Mouse (Mus musculus): ENCODE results near the gene Dagla.
A peak's percentile ranks its signal among the peaks of the same experiment; 100 is the strongest.

The Dagla gene

GRCm38 (mm10) chr19:10280771-10281540 lies 23.7 kb downstream of the Dagla start:
- no peak for DNase-seq (ENCODE audit: low read depth in 2 of 2, low spot score in 2 of 2)

- DNase-seq (ENCODE audit: low read depth in 2 of 2, low spot score in 2 of 2) = no peak
Measured at GRCm38 (mm10) chr19:10279668-10280067, 25.0 kb downstream of the Dagla start.

DNA sequence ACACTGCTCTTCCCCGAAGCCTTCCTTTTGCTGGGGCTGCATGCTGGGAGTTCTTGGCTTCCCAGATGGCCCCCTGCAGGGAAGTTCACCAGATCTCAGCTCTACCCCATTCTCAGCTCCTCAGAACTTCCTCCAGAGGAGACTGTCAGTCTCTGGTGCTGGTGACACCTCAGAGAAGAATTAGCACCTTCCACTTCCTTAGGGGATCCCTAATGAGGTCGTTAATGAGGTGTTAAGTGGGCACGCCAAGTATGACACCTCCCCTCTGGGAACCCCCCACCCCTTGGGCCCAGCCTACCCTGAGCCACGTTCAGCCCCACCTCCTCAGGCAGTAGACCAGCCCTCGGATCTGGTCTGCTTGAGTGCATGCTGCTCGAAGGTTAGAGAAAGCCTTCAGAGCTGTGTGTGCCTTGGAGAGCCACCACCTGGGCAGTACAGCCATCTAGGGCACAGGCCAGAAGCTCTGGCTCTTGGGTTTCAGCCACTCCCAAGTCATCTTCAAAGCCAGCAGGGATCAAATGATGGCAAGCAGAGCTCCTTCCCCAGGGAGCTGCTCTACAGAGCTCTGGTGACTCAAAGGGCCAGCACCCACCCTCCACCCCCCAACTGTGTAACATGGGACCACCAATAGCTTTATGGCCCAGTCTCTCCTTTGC lies 25.9 kb downstream of the Dagla start:
- no peak for DNase-seq (ENCODE audit: low read depth in 2 of 2, low spot score in 2 of 2)

DNA sequence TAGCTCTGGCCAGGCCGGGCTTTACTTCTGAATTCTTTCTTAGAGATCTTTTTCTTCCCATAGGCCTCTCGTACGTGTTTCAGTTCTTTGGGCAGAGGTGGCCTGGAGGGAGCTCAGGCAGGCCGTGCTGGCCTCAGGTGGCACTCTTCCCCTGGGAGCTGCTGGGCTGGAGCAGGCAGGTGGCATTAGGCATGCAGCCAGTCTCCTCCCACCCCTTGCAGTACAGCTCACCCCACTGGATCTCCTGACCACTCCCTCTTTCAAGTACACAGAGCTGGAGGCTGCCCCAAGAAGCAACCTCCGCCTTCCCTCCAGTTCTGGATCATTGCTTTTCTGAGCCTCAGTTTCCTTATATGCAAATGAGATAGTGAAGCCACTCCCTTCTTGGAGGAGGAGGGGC lies 26.9 kb downstream of the Dagla start:
- no peak for DNase-seq (ENCODE audit: low read depth in 2 of 2, low spot score in 2 of 2)

DNA sequence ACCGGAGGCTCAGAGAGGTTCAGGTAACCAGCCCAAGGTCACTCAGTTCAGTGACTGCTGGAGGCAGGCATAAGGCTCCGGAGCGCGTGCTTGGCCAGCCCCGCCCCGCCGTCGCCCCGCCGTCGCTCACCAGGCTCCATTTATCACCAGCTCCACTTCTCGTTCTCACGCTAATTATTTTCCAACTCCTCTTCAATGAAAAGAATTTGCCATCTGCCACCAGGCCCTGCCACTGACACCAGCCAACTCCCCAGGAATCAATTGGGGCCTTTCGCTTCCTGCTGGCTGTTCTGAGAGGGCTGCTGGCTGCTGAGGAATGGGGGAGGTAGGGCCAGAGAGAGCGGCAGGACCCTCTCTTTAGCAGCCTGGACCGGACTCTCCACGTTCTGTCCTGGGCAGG lies 27.3 kb downstream of the Dagla start:
- no peak for DNase-seq (ENCODE audit: low read depth in 2 of 2, low spot score in 2 of 2)

GRCm38 (mm10) chr19:10276483-10277144 lies 28.1 kb downstream of the Dagla start:
- no peak for DNase-seq (ENCODE audit: low read depth in 2 of 2, low spot score in 2 of 2)

DNA sequence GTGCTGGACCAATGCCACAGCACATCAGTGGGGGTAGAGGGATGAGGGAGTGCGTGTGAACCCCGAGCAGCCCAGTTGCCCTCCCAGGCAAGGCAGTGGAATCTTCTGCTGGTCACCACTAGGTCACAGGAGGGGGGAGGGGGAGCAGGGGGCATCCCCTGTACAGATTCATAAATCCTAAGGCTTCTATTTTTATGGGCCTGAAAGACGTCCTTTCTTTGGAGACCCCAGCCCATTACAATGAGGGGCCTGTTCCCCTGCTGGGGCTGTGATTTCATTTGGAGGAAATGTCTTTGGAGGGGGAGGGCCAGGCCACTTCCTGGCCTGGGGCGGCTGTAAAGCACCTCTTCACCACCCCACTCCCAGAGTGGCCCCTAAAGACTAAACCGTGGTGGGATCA lies 30.6 kb downstream of the Dagla start:
- DNase-seq (ENCODE audit: low read depth in 2 of 2, low spot score in 2 of 2) = no peak

DNA sequence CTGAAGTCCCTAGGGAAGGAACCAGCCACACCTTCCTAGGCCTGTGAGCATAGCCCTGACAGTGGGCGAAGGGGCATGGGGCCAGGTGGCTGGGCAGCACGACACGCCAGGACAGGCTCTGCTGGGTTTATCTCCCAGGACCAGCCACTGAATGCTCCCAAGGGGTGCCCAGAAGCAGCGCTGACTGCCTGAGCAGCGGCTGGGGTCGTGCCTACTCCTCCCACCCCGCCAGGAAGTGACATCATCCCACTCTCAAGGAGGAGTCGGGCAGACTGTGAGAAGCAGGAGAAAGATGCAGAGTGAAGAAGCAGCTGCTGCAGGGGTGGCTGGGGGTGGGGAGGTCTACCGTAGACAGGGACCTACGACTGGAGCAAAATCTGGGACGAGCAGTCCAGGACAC lies 31.9 kb downstream of the Dagla start:
- no peak for DNase-seq (ENCODE audit: low read depth in 2 of 2, low spot score in 2 of 2)

- no peak for DNase-seq (ENCODE audit: low read depth in 2 of 2, low spot score in 2 of 2)
Measured at GRCm38 (mm10) chr19:10271592-10271991, 33.1 kb downstream of the Dagla start.

GRCm38 (mm10) chr19:10270356-10270755 lies 34.3 kb downstream of the Dagla start:
- no peak for DNase-seq (ENCODE audit: low read depth in 2 of 2, low spot score in 2 of 2)

DNA sequence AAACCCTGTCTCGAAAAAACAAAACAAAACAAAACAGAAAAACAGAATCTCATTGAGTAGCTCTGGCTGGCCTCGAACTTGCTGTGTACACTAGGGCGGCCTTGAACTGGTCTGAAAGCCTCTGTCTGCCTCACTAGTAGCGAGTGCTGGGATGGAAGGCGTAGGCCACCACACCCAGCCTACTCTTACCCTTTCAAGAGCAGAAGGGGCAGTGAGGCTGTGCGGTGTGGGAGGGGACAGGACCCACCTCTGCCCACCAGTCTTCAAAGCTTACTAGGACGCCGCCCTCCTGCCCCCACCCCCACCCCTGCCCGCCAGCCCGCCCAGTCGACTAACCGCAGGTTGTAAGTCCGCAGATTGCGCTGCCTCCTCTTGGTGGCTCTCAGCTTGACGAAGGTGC lies 35.8 kb downstream of the Dagla start:
- no peak for DNase-seq (ENCODE audit: low read depth in 2 of 2, low spot score in 2 of 2)

DNA sequence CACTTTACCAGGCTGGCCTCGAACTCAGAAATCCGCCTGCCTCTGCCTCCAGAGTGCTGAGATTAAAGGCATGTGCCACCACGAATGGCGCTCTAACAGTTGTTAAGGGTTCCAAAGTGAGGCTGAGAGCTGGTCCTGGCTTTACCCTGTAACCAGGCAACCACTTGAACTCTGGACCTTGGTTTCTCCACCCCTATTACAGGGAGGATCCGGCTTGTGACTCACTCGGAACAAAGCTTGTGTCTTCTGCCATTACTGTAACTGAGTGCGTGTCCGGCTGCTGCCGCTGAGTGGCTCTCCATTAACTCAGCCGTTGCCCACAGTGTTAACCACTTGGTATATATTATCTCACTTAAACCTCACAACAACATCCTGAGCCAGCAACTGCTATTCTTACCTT lies 36.7 kb downstream of the Dagla start:
- no peak for DNase-seq (ENCODE audit: low read depth in 2 of 2, low spot score in 2 of 2)

- no peak for DNase-seq (ENCODE audit: low read depth in 2 of 2, low spot score in 2 of 2)
Measured at GRCm38 (mm10) chr19:10267057-10267456, 37.6 kb downstream of the Dagla start.

DNA sequence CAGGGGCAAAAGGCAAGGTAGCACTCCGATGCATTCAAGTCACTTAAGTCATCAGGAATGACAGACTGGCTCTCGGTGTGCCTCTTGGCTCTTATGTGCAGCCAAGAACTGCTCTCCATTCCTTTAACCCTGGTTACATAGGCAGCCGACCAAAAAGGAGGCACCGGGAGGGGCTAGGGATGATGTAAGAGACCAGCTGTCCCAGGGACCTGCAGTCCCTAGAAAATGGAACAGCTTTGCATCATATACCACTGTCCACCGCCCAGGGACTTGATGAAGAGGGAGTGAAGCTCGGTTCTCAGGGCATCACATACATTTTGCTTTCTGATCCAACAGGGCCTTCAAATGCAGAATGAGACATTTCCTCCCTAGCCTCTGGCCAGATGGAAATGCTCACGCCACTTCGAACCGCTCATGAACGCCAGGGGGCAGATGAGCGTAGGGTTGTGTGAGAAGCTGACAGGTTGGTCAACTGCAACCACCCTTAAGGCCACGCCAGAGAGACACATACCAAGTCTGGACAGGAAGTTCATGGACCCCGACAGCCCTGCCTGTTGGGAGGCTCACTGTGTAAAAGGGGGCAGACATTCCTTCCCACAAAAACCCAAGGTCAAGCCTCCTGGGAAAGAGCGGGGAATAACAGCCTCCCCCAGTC lies 38.4 kb downstream of the Dagla start:
- no peak for DNase-seq (ENCODE audit: low read depth in 2 of 2, low spot score in 2 of 2)

- DNase-seq (ENCODE audit: low read depth in 2 of 2, low spot score in 2 of 2) = no peak
Measured at GRCm38 (mm10) chr19:10261369-10261768, 43.3 kb downstream of the Dagla start.

GRCm38 (mm10) chr19:10258279-10259011 lies 46.2 kb downstream of the Dagla start:
- peak; percentile 18 to 38 for DNase-seq (ENCODE audit: low read depth in 2 of 2, low spot score in 2 of 2)

- no peak for DNase-seq (ENCODE audit: low read depth in 2 of 2, low spot score in 2 of 2)
Measured at GRCm38 (mm10) chr19:10248128-10248527, 56.5 kb downstream of the Dagla start.

DNA sequence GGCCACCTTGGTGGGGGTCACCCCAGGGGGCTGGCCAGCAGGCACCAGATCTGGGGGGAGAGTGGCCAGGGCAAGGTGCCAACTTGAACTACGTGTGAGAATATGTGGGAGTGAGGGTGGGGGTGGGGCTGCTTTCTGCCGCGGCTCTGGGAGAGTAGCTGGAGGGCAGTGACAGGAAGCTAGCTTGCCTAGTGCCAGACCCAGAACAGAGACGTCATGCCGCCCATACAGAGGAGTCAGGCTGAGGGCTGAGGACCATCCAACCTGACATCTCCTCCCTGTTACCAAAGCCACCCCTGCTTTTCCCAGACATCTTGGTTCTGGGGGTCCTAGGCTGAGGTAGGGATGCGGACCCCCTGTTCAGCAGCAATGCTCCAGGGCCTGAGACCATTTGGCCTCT lies 57.5 kb downstream of the Dagla start:
- DNase-seq (ENCODE audit: low read depth in 2 of 2, low spot score in 2 of 2) = no peak

GRCm38 (mm10) chr19:10244183-10244582 lies 60.5 kb downstream of the Dagla start:
- DNase-seq (ENCODE audit: low read depth in 2 of 2, low spot score in 2 of 2) = no peak

DNA sequence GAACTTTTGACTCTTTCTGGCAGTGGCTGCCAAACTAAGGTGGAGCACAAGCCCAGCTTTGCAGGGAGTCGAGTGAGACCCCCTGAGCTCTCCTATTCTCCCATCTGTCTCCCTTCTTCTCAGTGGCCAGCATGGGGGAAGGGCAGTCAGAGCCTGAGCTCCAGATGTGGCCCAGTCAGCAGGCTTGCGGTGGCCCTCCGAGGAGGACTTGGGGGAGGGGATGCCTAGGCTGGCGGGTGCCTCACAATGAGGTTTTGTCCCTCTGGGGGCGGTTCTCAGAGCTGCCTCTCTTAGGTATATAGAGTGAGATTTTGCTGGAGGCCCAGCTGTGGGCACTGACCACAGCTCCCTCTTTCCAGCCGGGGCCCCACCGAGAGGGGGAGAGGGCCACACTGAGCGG lies 61.8 kb downstream of the Dagla start:
- DNase-seq (ENCODE audit: low read depth in 2 of 2, low spot score in 2 of 2) = no peak

GRCm38 (mm10) chr19:10240654-10241305 lies 63.9 kb downstream of the Dagla start, which contains the start of gene Myrf:
Gene Myrf (minus strand): TSS chr19:10240748.
- peak; percentile 59 to 65 for DNase-seq (ENCODE audit: low read depth in 2 of 2, low spot score in 2 of 2)
